Mouse (Mus musculus) skeletal muscle tissue, adult 2 months (tissue): Measurements from ENCODE around the gene Gtf2f2.
A peak's percentile ranks its signal among the peaks of the same experiment; 100 is the strongest.

Experiments used
- DNase-seq: peaks from one replicate; pipeline ENCODE4 v3.0.0-alpha.2; 2012; ENCODE audit warnings: low read depth, low spot score

Gtf2f2 gene

GRCm38 (mm10) chr14:75866706-75867333 lies 143.8 kb downstream of the Gtf2f2 start:
- DNase-seq = no peak

DNA sequence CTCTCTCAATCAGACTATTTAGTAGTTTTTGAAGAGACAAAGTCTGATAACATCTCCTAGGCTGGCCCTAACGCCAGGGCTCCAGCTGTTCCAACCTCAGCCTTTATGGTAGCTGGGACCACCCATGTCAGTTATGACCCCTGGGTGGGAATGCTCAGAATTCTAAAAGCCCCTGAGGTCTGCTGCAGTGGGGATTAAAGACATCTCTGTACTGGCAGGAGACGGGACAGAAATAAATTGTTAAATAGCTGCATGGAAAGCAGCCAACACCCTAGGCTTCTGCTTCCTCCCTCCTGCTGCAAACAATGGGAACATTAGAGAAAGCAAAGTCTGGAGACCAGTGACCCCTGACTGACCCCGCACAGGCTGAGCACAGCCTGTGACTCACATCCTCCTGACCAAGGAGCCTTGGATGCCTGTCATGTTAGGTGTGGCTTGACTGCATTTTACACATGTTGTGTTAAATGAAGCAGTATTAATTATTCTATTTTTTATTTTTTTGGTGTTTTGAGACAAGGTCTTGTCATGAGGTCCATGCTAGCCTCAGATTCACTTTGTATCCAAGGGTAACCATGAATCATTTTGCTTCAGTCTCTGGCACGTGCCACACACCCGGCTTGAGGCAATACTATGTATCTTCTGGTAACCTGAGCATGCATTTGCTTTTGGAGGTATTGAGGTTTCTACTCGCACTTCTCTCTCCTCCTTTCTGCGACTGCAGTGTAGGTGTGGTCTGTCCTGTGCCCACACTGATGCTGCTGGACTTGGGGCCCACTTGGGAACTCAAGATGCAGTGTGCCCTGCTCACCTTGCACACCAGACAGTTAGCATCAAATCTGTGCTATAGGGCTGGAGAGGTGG lies 146.9 kb downstream of the Gtf2f2 start:
- DNase-seq = peak; percentile 86

DNA sequence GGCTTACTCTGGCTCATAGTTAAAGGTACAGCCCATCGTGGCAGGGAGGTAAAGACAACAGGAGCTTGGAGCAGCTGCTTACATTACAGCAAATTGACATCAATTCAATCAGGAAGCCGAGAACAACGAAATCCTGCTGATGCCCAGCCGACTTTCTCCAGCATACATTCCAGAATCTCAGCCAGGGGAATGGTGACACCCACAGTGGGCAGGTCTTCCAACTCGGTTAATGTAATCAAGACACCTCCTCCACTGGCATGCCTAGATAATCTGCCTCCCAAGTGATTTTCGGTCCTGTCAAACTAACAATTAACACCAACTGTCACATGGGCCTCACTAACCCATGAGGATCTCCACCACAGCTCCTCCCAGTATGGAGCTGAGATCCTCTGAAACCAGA lies 148.0 kb downstream of the Gtf2f2 start:
- DNase-seq = no peak

- DNase-seq = no peak
Observed at GRCm38 (mm10) chr14:75859619-75860018, 151.0 kb downstream of the Gtf2f2 start.

DNA sequence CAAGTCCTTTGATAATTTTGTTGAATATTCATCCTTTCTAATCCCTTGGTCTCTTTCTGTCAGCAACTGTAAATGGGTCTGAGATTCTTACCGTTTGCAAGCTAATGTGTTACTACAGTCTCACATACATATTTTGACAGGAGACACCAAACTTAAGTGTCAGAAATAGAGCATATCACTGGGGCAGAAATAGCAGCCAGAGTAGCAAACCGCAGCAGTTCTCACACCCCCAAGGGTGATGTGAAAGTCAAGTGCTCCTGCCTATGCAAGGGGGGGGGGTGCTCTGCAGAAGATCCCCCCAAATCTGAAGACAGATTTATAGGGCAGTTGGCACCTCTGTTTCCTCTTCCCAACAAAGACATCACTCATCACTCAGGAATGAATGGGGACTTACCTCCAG lies 152.5 kb downstream of the Gtf2f2 start:
- no peak for DNase-seq

DNA sequence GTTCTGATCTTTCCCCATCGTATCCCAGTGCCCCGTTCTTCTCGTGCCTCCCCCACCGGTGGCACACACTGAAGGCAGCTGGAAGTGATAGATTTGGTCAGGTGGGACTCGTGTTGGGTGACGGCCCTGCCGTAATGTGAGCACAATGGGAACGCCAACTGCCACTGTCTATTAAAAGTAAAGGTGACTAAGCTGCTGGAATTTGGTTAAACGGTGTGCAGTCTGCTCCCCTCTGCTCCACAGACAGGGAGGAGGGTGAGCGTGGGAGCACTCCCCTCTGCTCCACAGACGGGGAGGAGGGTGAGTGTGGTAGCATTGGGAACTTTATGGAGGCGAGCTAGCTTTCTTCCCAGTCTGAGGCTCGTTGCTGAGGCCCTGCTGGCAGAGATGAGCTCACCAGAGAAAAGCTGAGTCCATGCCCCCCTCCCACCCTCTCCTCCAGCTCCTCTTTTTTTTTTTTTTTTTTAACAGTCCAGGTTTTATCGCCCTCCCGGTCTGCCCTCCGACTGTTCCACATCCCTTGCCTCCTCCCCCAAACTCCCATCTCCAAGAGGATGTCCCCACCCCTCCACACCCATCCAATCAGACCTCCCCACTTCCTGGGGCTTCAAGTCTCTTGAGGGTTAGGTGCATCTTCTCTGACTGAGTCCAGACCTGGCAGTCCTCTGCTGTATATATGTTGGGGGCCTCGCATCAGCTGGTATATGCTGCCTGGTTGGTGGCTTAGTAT lies 155.2 kb downstream of the Gtf2f2 start:
- no peak for DNase-seq

GRCm38 (mm10) chr14:75852016-75852415 lies 158.6 kb downstream of the Gtf2f2 start:
- DNase-seq = no peak

- DNase-seq = no peak
Observed at GRCm38 (mm10) chr14:75850819-75851218, 159.8 kb downstream of the Gtf2f2 start.

DNA sequence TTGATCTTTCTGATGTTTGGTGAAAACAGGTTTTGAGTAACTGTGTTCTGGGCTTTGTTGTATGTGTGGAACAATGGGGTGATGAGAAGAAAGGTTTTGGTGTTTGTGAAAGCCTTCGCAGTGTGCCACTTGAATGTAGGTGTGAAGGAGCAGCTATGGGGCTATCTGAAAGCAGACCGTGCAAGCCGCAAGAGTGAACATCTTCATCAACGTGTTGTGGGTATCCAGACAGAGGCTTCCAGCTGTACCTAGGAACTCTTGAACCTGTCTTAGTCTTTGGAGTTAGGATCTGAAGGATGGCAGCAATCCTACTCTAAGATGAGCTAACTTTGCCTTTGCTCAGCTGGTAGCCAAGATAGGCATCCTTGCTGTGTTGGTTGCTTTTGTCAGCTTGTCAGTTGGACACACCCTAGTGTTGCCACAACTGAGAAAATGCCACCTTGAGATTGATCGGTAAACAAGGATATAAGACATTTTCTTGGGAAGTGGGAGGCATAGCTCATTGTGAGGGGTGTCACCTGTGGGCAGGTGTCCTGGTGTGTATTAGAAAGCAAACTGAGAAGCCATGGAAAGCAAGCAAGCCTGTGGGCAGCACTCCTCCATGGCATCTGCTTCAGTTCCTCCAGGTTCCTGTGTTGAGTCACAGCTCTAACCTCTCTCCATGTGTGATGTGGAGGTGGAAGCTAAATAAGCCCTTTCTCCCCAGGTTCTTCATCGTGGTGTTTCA lies 160.7 kb downstream of the Gtf2f2 start:
- DNase-seq = no peak

GRCm38 (mm10) chr14:75849236-75849635 lies 161.4 kb downstream of the Gtf2f2 start:
- no peak for DNase-seq

DNA sequence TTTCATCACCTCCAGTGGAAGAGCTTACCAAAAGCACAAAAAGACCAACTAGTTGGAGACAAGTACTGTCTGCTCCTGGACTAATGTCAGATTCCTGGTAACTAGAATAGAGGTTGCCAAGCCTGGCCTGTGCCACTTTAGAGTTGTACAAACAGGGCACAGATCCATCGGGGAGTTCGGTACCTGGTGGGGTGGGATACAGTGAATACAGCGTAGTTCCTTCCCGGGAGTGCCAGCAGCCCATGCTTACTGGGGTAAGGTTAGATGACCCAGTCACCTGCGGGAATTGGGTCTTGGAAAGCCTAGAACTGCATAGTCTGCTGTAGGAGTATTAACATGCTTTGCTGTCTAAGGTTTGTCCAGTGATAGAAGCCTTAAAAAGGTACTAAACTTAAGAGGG lies 162.2 kb downstream of the Gtf2f2 start:
- no peak for DNase-seq

GRCm38 (mm10) chr14:75847669-75848068 lies 163.0 kb downstream of the Gtf2f2 start:
- no peak for DNase-seq
